Mouse (Mus musculus) ES-Bruce4 (cell line): ENCODE measurements around the gene 1700003F12Rik. TPM values are rescaled to one million over a fixed set of nuclear protein-coding genes. Genes with fewer than 3 reads are reported as not detected.

Experiments used
- H3K27ac ChIP-seq: 2 replicates; pipeline ENCODE4 v1.5.1; 2012; ENCODE audit warnings: low read length, inconsistent platforms; ENCODE audit not compliant: insufficient read depth
- H3K27me3 ChIP-seq: 2 replicates; pipeline ENCODE4 v1.6.1; 2012; ENCODE audit warnings: mild to moderate bottlenecking, low read length, inconsistent platforms; ENCODE audit not compliant: control insufficient read depth, poor library complexity, insufficient read depth, severe bottlenecking
- H3K36me3 ChIP-seq: 2 replicates; pipeline ENCODE4 v1.6.1; 2012; ENCODE audit warnings: inconsistent platforms, mild to moderate bottlenecking, low read length, moderate library complexity; ENCODE audit not compliant: control insufficient read depth, poor library complexity, insufficient read depth, severe bottlenecking
- H3K4me1 ChIP-seq: one replicate; pipeline ENCODE4 v1.8.1; 2011; ENCODE audit warnings: low read length; ENCODE audit not compliant: control insufficient read depth, insufficient read depth
- H3K4me3 ChIP-seq: 2 replicates; pipeline ENCODE4 v1.5.1; 2011; ENCODE audit warnings: low read depth, mild to moderate bottlenecking, low read length
- H3K9ac ChIP-seq: 2 replicates; pipeline ENCODE4 v1.6.1; 2012; ENCODE audit warnings: low read depth, mild to moderate bottlenecking, inconsistent platforms; ENCODE audit not compliant: poor library complexity, severe bottlenecking
- H3K9me3 ChIP-seq: replicated peaks from 2 replicates; pipeline ENCODE4 v1.6.1; 2012; ENCODE audit warnings: mild to moderate bottlenecking, low read length, inconsistent platforms; ENCODE audit not compliant: control insufficient read depth, poor library complexity, insufficient read depth, severe bottlenecking
- CTCF ChIP-seq: IDR thresholded peaks from one replicate; pipeline ENCODE4 v1.8.1; 2011; ENCODE audit warnings: low read depth, low read length
- EP300 ChIP-seq: IDR thresholded peaks from 2 replicates; pipeline ENCODE4 v1.6.1; 2011; ENCODE audit warnings: low read depth, low read length; ENCODE audit not compliant: insufficient read depth
- POLR2A ChIP-seq: IDR thresholded peaks from one replicate; pipeline ENCODE4 v1.8.1; 2011; ENCODE audit warnings: low read length; ENCODE audit not compliant: insufficient read depth
- polyA plus RNA-seq: library from polyadenylated mRNA; stranded (reverse); fragments of >200 nt; gene quantifications from 2 replicates; pipeline ENCODE4 v1.2.4, GENCODE M21; 2011; ENCODE audit warnings: low read depth; ENCODE audit not compliant: missing spikeins, insufficient read depth, insufficient read length

1700003F12Rik gene
- polyA plus RNA-seq, 1 experiment, result not detected

- peak; percentile 78 for TF ChIP-seq POLR2A
- no peak for TF ChIP-seq CTCF
- H3K4me1 ChIP-seq, result peaks cover 1% of the 10 kb centered on the region
- no peaks in the 10 kb centered on the region for H3K36me3 ChIP-seq
- no peaks in the 10 kb centered on the region for H3K9me3 ChIP-seq
- peak within 1 kb of the TSS; percentile 56 for H3K27ac ChIP-seq
- peak within 1 kb of the TSS; percentile 99 for H3K4me3 ChIP-seq
- H3K9ac ChIP-seq, result peak within 1 kb of the TSS; percentile 85
- H3K27me3 ChIP-seq, result no peaks in the 10 kb centered on the region
These were observed 23.0 kb downstream of the 1700003F12Rik start, which contains the start of gene E2f1 for GRCm38 (mm10) chr2:154569836-154570286. E2f1 (minus strand) TSS chr2:154569892.

- Histone ChIP-seq H3K4me1 (peaks cover 1% of the 10 kb centered on the region), H3K4me3 (no peak overlapping the region), H3K27ac (0 out of 2 replicates have a peak overlapping the region, but pooled peaks have one; percentile 25), H3K9me3 (no peaks in the 10 kb centered on the region), H3K9ac (peak overlapping the region; percentile 54; the same call in 1 of the 2 replicates), H3K36me3 (no peaks in the 10 kb centered on the region), H3K27me3 (no peaks in the 10 kb centered on the region)
- TF ChIP-seq EP300 (no peak), POLR2A (no peak), CTCF (no peak)
These were observed 23.8 kb downstream of the 1700003F12Rik start for GRCm38 (mm10) chr2:154570666-154571065.

- TF ChIP-seq CTCF (no peak), POLR2A (no peak), EP300 (no peak)
- Histone ChIP-seq H3K36me3 (no peaks in the 10 kb centered on the region), H3K4me3 (no peak overlapping the region), H3K27ac (no peak overlapping the region), H3K27me3 (no peaks in the 10 kb centered on the region), H3K9ac (peak overlapping the region; percentile 54; the same call in 1 of the 2 replicates), H3K4me1 (peaks cover under 1% of the 10 kb centered on the region), H3K9me3 (no peaks in the 10 kb centered on the region)
These were observed 24.4 kb downstream of the 1700003F12Rik start for GRCm38 (mm10) chr2:154571266-154571665.

- H3K9ac ChIP-seq, result no peak overlapping the region
- H3K36me3 ChIP-seq, result no peaks in the 10 kb centered on the region
- no peaks in the 10 kb centered on the region for H3K9me3 ChIP-seq
- H3K4me1 ChIP-seq, result peaks cover 3% of the 10 kb centered on the region
- H3K27ac ChIP-seq, result no peak overlapping the region
- H3K27me3 ChIP-seq, result no peaks in the 10 kb centered on the region
- TF ChIP-seq POLR2A, result no peak
- TF ChIP-seq EP300, result no peak
- no peak for TF ChIP-seq CTCF
- no peak overlapping the region for H3K4me3 ChIP-seq
These were observed 25.1 kb downstream of the 1700003F12Rik start for GRCm38 (mm10) chr2:154571976-154572375.

GRCm38 (mm10) chr2:154572996-154573395 lies 26.1 kb downstream of the 1700003F12Rik start:
- Histone ChIP-seq H3K27ac (no peak overlapping the region), H3K4me3 (no peak overlapping the region), H3K4me1 (peaks cover 3% of the 10 kb centered on the region), H3K9ac (no peak overlapping the region), H3K9me3 (no peaks in the 10 kb centered on the region), H3K27me3 (no peaks in the 10 kb centered on the region), H3K36me3 (no peaks in the 10 kb centered on the region)
- TF ChIP-seq POLR2A (no peak), CTCF (no peak), EP300 (no peak)

GRCm38 (mm10) chr2:154574271-154574670 lies 27.4 kb downstream of the 1700003F12Rik start:
- TF ChIP-seq POLR2A (no peak), EP300 (no peak), CTCF (no peak)
- peaks cover 3% of the 10 kb centered on the region for H3K4me1 ChIP-seq
- H3K36me3 ChIP-seq, result no peaks in the 10 kb centered on the region
- H3K27me3 ChIP-seq, result no peaks in the 10 kb centered on the region
- H3K9me3 ChIP-seq, result no peaks in the 10 kb centered on the region
- no peak overlapping the region for H3K4me3 ChIP-seq
- no peak overlapping the region for H3K9ac ChIP-seq
- H3K27ac ChIP-seq, result no peak overlapping the region
